Mouse (Mus musculus): ENCODE data around the gene Pdia3.

GRCm38 (mm10) chr2:121477491-121478266 lies 64.1 kb downstream of the Pdia3 start:
- TF ChIP-seq CTCF (IDR thresholded peaks at IDR 0.05; ENCODE audit: low read depth) (no peak), EP300 (optimal IDR thresholded peaks at IDR 0.05) (no peak)
